In genomic region chr6:53517371-53517945, GRCm38 (mm10) we compare ENCODE assay signal across 16 mouse cellular contexts.
DNase-seq lines count a peak whose midpoint lies in the region; ATAC-seq and TF ChIP-seq lines count a peak whose summit lies in the region.
"Had no signal": no experiment of that assay in that cellular context is flagged by ENCODE, and none has a peak within 500 bp of the region (broad histone marks: within the 10 kb centered on the region; RNA-seq: fewer than 3 reads in every experiment).

No protein-coding gene starts in this region.

- DNase-seq in forebrain, embryonic 14.5 days (ENCODE audit: low spot score), result peak; percentile 15
- peak; percentile 11 for DNase-seq in lung, postnatal 10 days
- no peak for DNase-seq in lung, adult 2 months
- peak; percentile 96 for DNase-seq in heart, adult 11 months
- DNase-seq in heart, postnatal 25 days (ENCODE audit: low spot score), result peak; percentile 35
- DNase-seq in cerebellum, adult 9-11 months, result no peak
- no peak for DNase-seq in frontal cortex, postnatal 36 days (ENCODE audit: low spot score in 2 of 2)
- DNase-seq: adrenal gland, postnatal 36 days; thymus, postnatal 4 days had no signal

- H3K4me1 ChIP-seq in forebrain, embryonic 14.5 days (ENCODE audit: control insufficient read depth, insufficient read depth, low read length), result 0 out of 2 replicates have a peak, but pooled peaks cover 2% of the 10 kb centered on the region
- H3K4me1 ChIP-seq in forebrain, embryonic 13.5 days, result peaks cover 4% of the 10 kb centered on the region; the same call in 1 of the 2 replicates
- H3K4me1 ChIP-seq in lung, adult 2 months (ENCODE audit: control insufficient read depth, insufficient read depth, low read length), result no peaks in the 10 kb centered on the region
- H3K4me1 ChIP-seq: liver, embryonic 15.5 days had no signal

- H3K9ac ChIP-seq in forebrain, embryonic 14.5 days (ENCODE audit: low read length), result no peak overlapping the region
- no peak overlapping the region for H3K9ac ChIP-seq in forebrain, embryonic 13.5 days
- H3K9ac ChIP-seq: liver, embryonic 15.5 days; neural tube, embryonic 12.5 days had no signal

- H3K9me3 ChIP-seq in forebrain, embryonic 14.5 days (replicated peaks; ENCODE audit: control insufficient read depth, low read length), result no peaks in the 10 kb centered on the region
- H3K9me3 ChIP-seq in forebrain, embryonic 13.5 days (replicated peaks), result no peaks in the 10 kb centered on the region
- H3K9me3 ChIP-seq: liver, embryonic 15.5 days; neural tube, embryonic 12.5 days had no signal

- no peak for TF ChIP-seq POLR2A in lung, adult 2 months (IDR thresholded peaks at IDR 0.05; ENCODE audit: borderline replicate concordance, extremely low read depth, low read depth, low read length)

- no peak for TF ChIP-seq CTCF in lung, adult 2 months (IDR thresholded peaks at IDR 0.05; ENCODE audit: insufficient read depth, low read length)

- no peak for ATAC-seq in forebrain, embryonic 14.5 days
- no peak for ATAC-seq in forebrain, embryonic 13.5 days
- ATAC-seq: inflammation-experienced regulatory T-cells, adult 6 months; midbrain, embryonic 16.5 days had no signal

- H3K4me3 ChIP-seq in forebrain, embryonic 14.5 days (ENCODE audit: low read depth, low read length), result no peak overlapping the region
- no peak overlapping the region for H3K4me3 ChIP-seq in forebrain, embryonic 13.5 days
- H3K4me3 ChIP-seq in lung, adult 2 months (replicated peaks; ENCODE audit: extremely low read depth, low read depth, low read length), result no peak overlapping the region
- H3K4me3 ChIP-seq: liver, embryonic 15.5 days; neural tube, embryonic 12.5 days had no signal

- intact Hi-C loops in heart, postnatal 25 days (cut with DNase I), result loop anchor here (10.0 kb wide), 1 partner anchor 253 kb away; no protein-coding TSS in a partner anchor

- WGBS in forebrain, embryonic 14.5 days, result 43% methylated on average over 5 of the region's 5 CpGs
- 44% methylated on average over 5 of the region's 5 CpGs for WGBS in forebrain, embryonic 13.5 days
- WGBS in lung, adult 2 months, result 73% methylated on average over 5 of the region's 5 CpGs

- no peaks in the 10 kb centered on the region for H3K27me3 ChIP-seq in forebrain, embryonic 14.5 days (replicated peaks; ENCODE audit: control insufficient read depth, insufficient read depth, low read length)
- H3K27me3 ChIP-seq in forebrain, embryonic 13.5 days, result no peaks in the 10 kb centered on the region
- H3K27me3 ChIP-seq: liver, embryonic 15.5 days; neural tube, embryonic 12.5 days had no signal

- H3K36me3 ChIP-seq in forebrain, embryonic 14.5 days (ENCODE audit: control insufficient read depth, insufficient read depth, low read length), result no peaks in the 10 kb centered on the region
- no peaks in the 10 kb centered on the region for H3K36me3 ChIP-seq in forebrain, embryonic 13.5 days (ENCODE audit: poor library complexity, severe bottlenecking)
- H3K36me3 ChIP-seq: liver, embryonic 15.5 days; neural tube, embryonic 12.5 days had no signal

- H3K4me2 ChIP-seq in forebrain, embryonic 14.5 days (ENCODE audit: low read length), result no peak overlapping the region
- no peak overlapping the region for H3K4me2 ChIP-seq in forebrain, embryonic 13.5 days
- H3K4me2 ChIP-seq: liver, embryonic 15.5 days; neural tube, embryonic 12.5 days had no signal

- no peak overlapping the region for H3K27ac ChIP-seq in forebrain, embryonic 14.5 days (ENCODE audit: low read depth, low read length)
- H3K27ac ChIP-seq in forebrain, embryonic 13.5 days, result no peak overlapping the region
- H3K27ac ChIP-seq: liver, embryonic 15.5 days; macrophage; neural tube, embryonic 12.5 days; stomach, postnatal 0 days had no signal

Comparison
In these comparisons a context has a peak if more than half of its experiments do, and no peak if none do; other contexts are left out.
1. DNase-seq: peak in forebrain, embryonic 14.5 days (single experiment), lung, postnatal 10 days (single experiment), heart, adult 11 months (single experiment) and heart, postnatal 25 days (single experiment); none in lung, adult 2 months (single experiment), cerebellum, adult 9-11 months (single experiment) and frontal cortex, postnatal 36 days (0 of 2).